Mouse (Mus musculus): ENCODE data around the gene Gpr137b.
"Not testable (repeated sequence)": the region's sequence is repeated elsewhere in the genome, so short reads cannot be mapped to it uniquely, and the experiment has no call there.

DNA sequence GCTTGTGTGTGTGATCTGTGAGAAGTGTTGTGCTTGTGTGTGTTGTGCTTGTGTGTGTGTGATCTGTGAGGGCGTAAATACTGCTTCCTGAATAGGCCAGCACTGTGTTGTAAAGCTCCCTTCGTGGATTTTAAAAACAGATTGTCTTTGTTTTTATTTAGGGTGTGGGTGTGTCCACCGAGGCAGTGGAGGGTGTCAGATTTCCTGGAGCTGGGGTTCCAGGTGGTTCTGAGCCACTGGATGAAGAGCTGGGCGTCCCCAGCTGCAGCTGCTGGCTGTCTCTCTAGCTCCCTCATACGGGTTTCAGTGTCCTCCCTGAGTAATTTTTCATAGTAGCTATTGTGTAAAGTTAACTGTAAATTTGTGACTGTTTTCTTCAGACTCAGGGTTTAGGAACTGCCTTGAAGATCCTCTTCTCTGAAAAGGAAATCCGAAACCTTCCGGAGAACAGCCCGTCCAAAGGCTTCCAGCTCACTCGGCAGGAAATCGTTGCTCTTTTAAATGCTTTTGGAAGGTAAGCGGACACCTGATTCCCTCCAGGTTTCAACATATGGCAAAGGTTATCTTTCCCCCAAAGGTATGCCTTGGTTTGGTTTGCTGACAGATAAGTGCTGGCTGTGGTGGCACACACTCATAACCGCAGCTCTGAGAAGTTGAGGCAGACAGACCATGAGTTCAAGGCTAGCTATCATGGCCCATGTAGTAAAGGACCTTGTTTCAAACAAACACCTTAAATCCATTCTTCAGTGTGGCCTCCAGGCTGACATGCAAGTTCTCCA, 46.0 kb downstream of the Gpr137b start:
- TF ChIP-seq CTCF (IDR thresholded peaks at IDR 0.05); EP300 (IDR thresholded peaks at IDR 0.05; ENCODE audit: insufficient read depth, low read depth, low read length); POLR2A (IDR thresholded peaks at IDR 0.05; ENCODE audit: insufficient read depth, low read depth, low read length): not testable (repeated sequence)
